Mouse (Mus musculus) thymus, adult 2 months (tissue): ENCODE measurements around the gene Hist2h2ab. TPM values are rescaled to one million over a fixed set of nuclear protein-coding genes. Genes with fewer than 3 reads are reported as not detected.
"Not testable (repeated sequence)": the region's sequence is repeated elsewhere in the genome, so short reads cannot be mapped to it uniquely, and the experiment has no call there.

Experiments
- DNase-seq: peaks from one replicate; pipeline ENCODE4 v3.0.0; 2021
- H3K27ac ChIP-seq: fragments of 200-500 bp; 2 replicates; pipeline ENCODE4 v1.5.1; 2012; ENCODE audit warnings: low read length, control low read depth; ENCODE audit not compliant: control insufficient read depth, insufficient read depth
- H3K27me3 ChIP-seq: fragments of 200-500 bp; 2 replicates; pipeline ENCODE4 v1.6.1; 2012; ENCODE audit warnings: mild to moderate bottlenecking, low read length, moderate library complexity, mixed read lengths; ENCODE audit not compliant: control insufficient read depth, insufficient read depth
- H3K36me3 ChIP-seq: fragments of 200-500 bp; 2 replicates; pipeline ENCODE4 v1.6.1; 2012; ENCODE audit warnings: mild to moderate bottlenecking, low read length, moderate library complexity; ENCODE audit not compliant: control insufficient read depth, insufficient read depth
- H3K4me1 ChIP-seq: fragments of 200-500 bp; replicated peaks from 2 replicates; pipeline ENCODE4 v1.6.1; 2012; ENCODE audit warnings: low read length; ENCODE audit not compliant: control insufficient read depth, insufficient read depth
- H3K4me3 ChIP-seq: fragments of 200-500 bp; 2 replicates; pipeline ENCODE4 v1.5.1; 2012; ENCODE audit warnings: mild to moderate bottlenecking, low read length, control low read depth, moderate library complexity; ENCODE audit not compliant: control insufficient read depth, insufficient read depth
- CTCF ChIP-seq: fragments of 200-500 bp; IDR thresholded peaks from 2 replicates; pipeline ENCODE4 v1.5.1; 2012; ENCODE audit warnings: mild to moderate bottlenecking, control low read depth, low read length, moderate library complexity, borderline replicate concordance; ENCODE audit not compliant: control insufficient read depth, poor library complexity, insufficient read depth; ENCODE audit errors: extremely low read depth
- POLR2A ChIP-seq: fragments of 200-500 bp; IDR thresholded peaks from 2 replicates; pipeline ENCODE4 v1.6.1; 2012; ENCODE audit warnings: mild to moderate bottlenecking, low read length, control low read depth, moderate library complexity; ENCODE audit not compliant: control insufficient read depth, poor library complexity, insufficient read depth; ENCODE audit errors: extremely low read depth
- WGBS: fragments of 180-500 bp; shearing (Covaris S2); methylation state at CpG from one replicate; pipeline ENCODE4 v1.1.7; 2018; 5-methylcytosine and 5-hydroxymethylcytosine counted together
- polyA plus RNA-seq: library from polyadenylated mRNA; depleted of rRNA; stranded (reverse); fragments of >200 nt; gene quantifications from 2 replicates; pipeline ENCODE4 v1.2.3, GENCODE M21; 2012; rRNA removed

Gene Hist2h2ab
- polyA plus RNA-seq, 1 experiment, result 6.1 TPM

DNA sequence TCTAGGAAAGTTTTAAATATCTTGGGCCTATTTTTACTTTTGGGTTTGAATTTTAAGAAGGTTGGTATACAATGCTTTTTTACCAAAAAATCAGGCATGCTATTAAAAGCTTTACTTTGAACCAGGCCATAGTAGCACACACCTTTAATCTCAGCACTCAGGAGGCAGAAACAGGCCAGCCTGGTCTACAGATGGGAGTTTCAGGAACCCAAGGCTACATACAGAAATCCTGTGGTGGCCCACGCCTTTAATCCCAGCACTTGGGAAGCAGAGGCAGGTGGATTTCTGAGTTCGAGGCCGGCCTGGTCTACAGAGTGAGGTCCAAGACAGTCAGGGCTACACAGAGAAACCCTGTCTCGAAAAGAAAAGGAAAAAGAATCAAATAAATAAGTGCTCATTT is 47.9 kb downstream of the Hist2h2ab start:
- Histone ChIP-seq H3K4me1 (peaks cover 10% of the 10 kb centered on the region), H3K4me3 (no peak overlapping the region), H3K36me3 (no peaks in the 10 kb centered on the region), H3K27me3 (no peaks in the 10 kb centered on the region), H3K27ac (peak overlapping the region; percentile 58)
- DNase-seq, result no peak
- WGBS, result 79% methylated on average over 4 of the region's 4 CpGs
- TF ChIP-seq POLR2A, result no peak
- no peak for TF ChIP-seq CTCF

DNA sequence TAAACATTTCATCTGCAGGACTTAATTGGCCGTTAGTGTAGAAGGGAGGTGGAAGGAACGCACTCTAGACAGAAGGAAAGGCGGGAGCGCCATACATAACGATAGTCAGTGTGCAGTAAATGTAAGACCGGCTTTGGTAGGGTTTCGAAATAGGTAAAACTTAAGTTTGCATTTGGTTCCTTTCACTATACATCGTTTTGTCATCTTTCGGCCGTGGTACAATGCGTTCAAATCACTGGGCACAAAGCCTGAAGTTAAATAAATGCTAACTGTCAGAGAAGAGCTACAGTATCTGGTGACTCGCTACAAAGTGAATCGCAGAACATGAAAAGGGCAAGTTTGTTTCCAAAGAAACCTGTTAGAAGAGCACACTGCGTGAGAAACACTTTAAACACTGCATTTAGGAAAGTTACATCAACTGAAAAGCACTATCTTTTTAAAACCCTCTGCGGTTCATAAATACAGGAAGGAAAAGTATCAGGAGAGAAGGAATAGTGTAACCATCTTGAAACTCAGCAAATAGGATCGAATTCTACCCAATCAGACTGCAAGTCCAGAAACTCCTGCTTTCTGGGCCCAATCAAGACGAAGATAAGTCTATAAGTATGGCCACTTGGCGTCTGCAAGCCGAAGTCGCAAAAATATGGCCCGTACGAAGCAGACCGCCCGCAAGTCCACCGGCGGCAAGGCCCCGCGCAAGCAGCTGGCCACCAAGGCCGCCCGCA is 48.5 kb downstream of the Hist2h2ab start, which contains the start of gene Hist2h3b:
Gene Hist2h3b, plus strand, starts transcription at position 604 of the 725 bp plus-strand sequence.
- WGBS, result 23% methylated on average over 30 of the region's 30 CpGs
- peak; percentile 81 for DNase-seq
- H3K27ac ChIP-seq, result peak within 1 kb of the TSS; percentile 97
- peak within 1 kb of the TSS; percentile 62 for H3K4me3 ChIP-seq
- no peaks in the 10 kb centered on the region for H3K36me3 ChIP-seq
- TF ChIP-seq POLR2A (peak; percentile 95), CTCF (no peak)
- H3K27me3 ChIP-seq, result no peaks in the 10 kb centered on the region
- H3K4me1 ChIP-seq, result peaks cover 11% of the 10 kb centered on the region

DNA sequence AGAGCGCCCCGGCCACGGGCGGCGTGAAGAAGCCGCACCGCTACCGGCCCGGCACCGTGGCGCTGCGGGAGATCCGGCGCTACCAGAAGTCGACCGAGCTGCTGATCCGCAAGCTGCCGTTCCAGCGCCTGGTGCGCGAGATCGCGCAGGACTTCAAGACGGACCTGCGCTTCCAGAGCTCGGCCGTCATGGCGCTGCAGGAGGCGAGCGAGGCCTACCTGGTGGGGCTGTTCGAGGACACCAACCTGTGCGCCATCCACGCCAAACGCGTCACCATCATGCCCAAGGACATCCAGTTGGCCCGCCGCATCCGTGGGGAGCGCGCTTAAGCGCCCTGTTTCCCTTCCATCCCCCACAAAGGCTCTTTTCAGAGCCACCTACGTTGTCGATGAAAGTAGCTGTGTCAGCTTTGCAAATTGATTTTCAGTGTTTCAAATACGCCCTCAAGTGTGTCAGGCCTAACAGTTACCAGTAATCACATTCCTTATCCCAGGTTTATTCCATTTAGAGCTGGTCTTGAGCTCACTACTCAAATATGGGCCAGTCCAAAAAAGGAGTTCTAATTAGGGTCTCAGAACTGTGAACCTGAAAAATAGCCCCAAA is 49.2 kb downstream of the Hist2h2ab start:
- H3K36me3 ChIP-seq, H3K27me3 ChIP-seq: not testable (repeated sequence)
- peak overlapping the region; percentile 97 for H3K27ac ChIP-seq
- under 1% methylated on average over 17 of the region's 44 CpGs for WGBS
- H3K4me1 ChIP-seq, result peaks cover 14% of the 10 kb centered on the region
- TF ChIP-seq CTCF, result 0 out of 2 replicates have a peak, but pooled peaks have one; percentile 24
- TF ChIP-seq POLR2A, result peak; percentile 44; the same call in 1 of the 2 replicates
- H3K4me3 ChIP-seq, result peak overlapping the region; percentile 62
- peak; percentile 44 for DNase-seq

Other genes with a start within 250 kb of the Hist2h2ab start
- 65.8 and 73.9 TPM in 2 replicates for gene Plekho1, start 223.9 kb upstream of the Hist2h2ab start, polyA plus RNA-seq
- gene Vps45, start 161.4 kb upstream of the Hist2h2ab start, polyA plus RNA-seq, result 5.8 and 7.5 TPM in 2 replicates
- gene Otud7b, start 115.3 kb upstream of the Hist2h2ab start, polyA plus RNA-seq, result 9.6 and 11.6 TPM in 2 replicates
- 4.0 and 5.8 TPM in 2 replicates for gene Mtmr11, start 57.9 kb upstream of the Hist2h2ab start, polyA plus RNA-seq
- gene Sf3b4, start 47.5 kb upstream of the Hist2h2ab start, polyA plus RNA-seq, result 175 and 219 TPM in 2 replicates
- gene Sv2a, start 38.7 kb upstream of the Hist2h2ab start, polyA plus RNA-seq, result 3.7 and 4.4 TPM in 2 replicates
- 54.1 and 55.4 TPM in 2 replicates for gene Bola1, start 156 bp upstream of the Hist2h2ab start, polyA plus RNA-seq
- 149 and 173 TPM in 2 replicates for gene Hist2h2ac, start 1.0 kb downstream of the Hist2h2ab start, polyA plus RNA-seq
- gene Hist2h2be, start 1.3 kb downstream of the Hist2h2ab start, polyA plus RNA-seq, result 14.7 and 16.7 TPM in 2 replicates
- gene Hist2h3c2, start 19.3 kb downstream of the Hist2h2ab start, polyA plus RNA-seq, result 1,020 and 1,654 TPM in 2 replicates
- gene Hist2h2aa2, start 20.4 kb downstream of the Hist2h2ab start, polyA plus RNA-seq, result 255 and 367 TPM in 2 replicates
- gene Hist2h2aa1, start 25.6 kb downstream of the Hist2h2ab start, polyA plus RNA-seq, result 565 and 592 TPM in 2 replicates
- not detected in 2 replicates for gene Hist2h3c1, start 26.8 kb downstream of the Hist2h2ab start, polyA plus RNA-seq
- gene Hist2h4, start 43.4 kb downstream of the Hist2h2ab start, polyA plus RNA-seq, result 87.7 and 101 TPM in 2 replicates
- gene Hist2h3b, start 48.8 kb downstream of the Hist2h2ab start, polyA plus RNA-seq, result 1,135 and 1,442 TPM in 2 replicates
- 163 and 177 TPM in 2 replicates for gene Hist2h2bb, start 49.9 kb downstream of the Hist2h2ab start, polyA plus RNA-seq
- gene Fcgr1, start 74.1 kb downstream of the Hist2h2ab start, polyA plus RNA-seq, result 3.8 and 6.8 TPM in 2 replicates
- gene BC107364, start 232.4 kb downstream of the Hist2h2ab start, polyA plus RNA-seq, result 0.09 and 0.32 TPM in 2 replicates